Mouse (Mus musculus): ENCODE data around the gene Hadha. TPM values are rescaled to one million over a fixed set of nuclear protein-coding genes. Genes with fewer than 3 reads are reported as not detected.

Hadha gene
- polyA plus RNA-seq, 1 experiment, result 89.6 TPM

DNA sequence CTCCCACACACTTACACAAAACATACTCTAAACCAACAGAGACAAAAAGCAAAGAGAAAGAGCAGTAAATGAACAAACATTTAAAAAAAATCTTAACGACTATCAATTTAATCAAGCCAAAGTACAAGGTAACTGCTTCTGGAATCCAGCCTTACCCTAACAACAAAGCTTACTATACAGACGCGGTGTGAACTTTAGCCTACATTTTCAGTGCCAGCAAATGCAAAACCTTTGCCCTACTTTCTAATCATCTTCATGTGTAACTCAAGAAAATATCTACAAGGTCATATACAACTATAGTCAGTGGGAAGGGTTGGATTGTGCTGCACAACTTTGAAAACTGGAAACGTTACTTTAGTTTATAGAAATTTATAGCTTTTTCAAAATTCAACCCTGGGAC is 3.0 kb downstream of the Hadha start:
- no peak overlapping the region for H3K4me3 ChIP-seq (replicated peaks; ENCODE audit: insufficient read depth, low read depth, low read length)
- no peaks in the 10 kb centered on the region; the same call in 1 of the 2 replicates for H3K4me1 ChIP-seq (ENCODE audit: control insufficient read depth, insufficient read depth, low read length)
- WGBS, result 53% methylated on average over 4 of the region's 4 CpGs
- H3K27ac ChIP-seq (ENCODE audit: insufficient read depth, low read length), result no peak overlapping the region
- no peak for TF ChIP-seq POLR2A (IDR thresholded peaks at IDR 0.05; ENCODE audit: borderline replicate concordance, insufficient read depth, low read length)
- no peak for TF ChIP-seq CTCF (IDR thresholded peaks at IDR 0.05; ENCODE audit: borderline replicate concordance, insufficient read depth, low read depth, low read length)
- DNase-seq, result no peak
- H3K27me3 ChIP-seq (ENCODE audit: control insufficient read depth, insufficient read depth, low read length), result no peaks in the 10 kb centered on the region

DNA sequence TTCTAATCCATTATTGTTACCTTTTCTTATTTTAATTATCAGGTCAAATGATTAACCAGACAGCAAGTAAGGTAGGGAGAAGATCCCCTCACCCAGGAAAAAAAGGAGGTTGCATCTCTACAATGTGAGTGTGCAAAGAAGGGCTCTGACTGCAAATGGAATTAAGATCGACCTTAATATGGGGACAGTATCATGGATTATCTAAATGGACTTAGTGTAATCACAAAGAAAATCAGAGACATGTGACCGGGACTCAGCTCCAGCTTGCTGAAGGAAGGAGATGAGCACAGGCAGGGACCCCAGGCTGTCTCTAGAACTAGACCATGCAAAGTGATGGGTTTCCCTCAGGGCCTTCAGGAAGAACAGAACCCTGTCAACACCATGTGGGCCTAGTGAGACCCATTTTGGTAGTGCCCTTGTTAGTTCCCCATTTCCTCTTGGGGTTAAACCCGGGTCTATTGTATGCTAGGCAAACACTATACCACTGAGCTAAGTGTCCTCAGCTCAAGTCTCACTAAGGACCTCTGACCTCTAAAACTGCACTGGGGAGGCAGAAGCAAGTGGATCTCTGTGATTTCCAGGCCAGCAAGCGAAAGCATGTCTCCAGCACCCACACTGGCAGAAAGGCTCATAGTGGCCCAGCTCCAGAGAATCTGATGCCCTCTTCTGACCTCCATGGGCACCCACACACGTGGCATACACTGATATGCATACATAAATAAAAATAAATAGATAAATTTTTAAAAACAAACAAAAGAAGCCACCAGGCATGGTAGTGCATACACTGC is 6.6 kb downstream of the Hadha start:
- Histone ChIP-seq H3K4me1 (ENCODE audit: control insufficient read depth, insufficient read depth, low read length) (no peaks in the 10 kb centered on the region), H3K27me3 (ENCODE audit: control insufficient read depth, insufficient read depth, low read length) (no peaks in the 10 kb centered on the region), H3K27ac (ENCODE audit: insufficient read depth, low read length) (no peak overlapping the region), H3K4me3 (replicated peaks; ENCODE audit: insufficient read depth, low read depth, low read length) (no peak overlapping the region)
- DNase-seq, result no peak
- TF ChIP-seq CTCF (IDR thresholded peaks at IDR 0.05; ENCODE audit: borderline replicate concordance, insufficient read depth, low read depth, low read length) (no peak), POLR2A (IDR thresholded peaks at IDR 0.05; ENCODE audit: borderline replicate concordance, insufficient read depth, low read length) (no peak)
- 86% methylated on average over 5 of the region's 5 CpGs for WGBS

DNA sequence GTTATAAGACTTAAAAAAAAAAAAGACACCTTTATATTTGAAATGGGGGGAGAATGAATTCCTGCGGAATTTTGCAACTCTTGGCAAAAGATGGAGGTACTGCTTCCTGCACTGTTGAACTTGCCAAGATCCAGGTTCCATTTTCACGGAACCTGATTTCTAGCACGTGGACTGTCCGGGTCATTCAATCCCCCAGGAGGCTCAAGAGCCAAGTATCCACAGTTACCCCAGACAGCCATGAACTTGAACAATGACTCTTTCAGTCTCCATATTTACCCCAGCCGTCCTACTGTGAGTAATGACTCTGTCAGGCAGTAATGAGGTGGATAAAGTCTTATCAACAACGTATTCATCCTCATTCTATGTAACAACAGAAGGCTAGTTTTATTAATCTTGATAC is 8.4 kb downstream of the Hadha start:
- no peak overlapping the region for H3K4me3 ChIP-seq (replicated peaks; ENCODE audit: insufficient read depth, low read depth, low read length)
- 44% methylated on average over 6 of the region's 6 CpGs for WGBS
- no peaks in the 10 kb centered on the region for H3K27me3 ChIP-seq (ENCODE audit: control insufficient read depth, insufficient read depth, low read length)
- TF ChIP-seq CTCF (IDR thresholded peaks at IDR 0.05; ENCODE audit: borderline replicate concordance, insufficient read depth, low read depth, low read length) (no peak), POLR2A (IDR thresholded peaks at IDR 0.05; ENCODE audit: borderline replicate concordance, insufficient read depth, low read length) (no peak)
- no peak for DNase-seq
- H3K4me1 ChIP-seq (ENCODE audit: control insufficient read depth, insufficient read depth, low read length), result no peaks in the 10 kb centered on the region
- H3K27ac ChIP-seq (ENCODE audit: insufficient read depth, low read length), result no peak overlapping the region

DNA sequence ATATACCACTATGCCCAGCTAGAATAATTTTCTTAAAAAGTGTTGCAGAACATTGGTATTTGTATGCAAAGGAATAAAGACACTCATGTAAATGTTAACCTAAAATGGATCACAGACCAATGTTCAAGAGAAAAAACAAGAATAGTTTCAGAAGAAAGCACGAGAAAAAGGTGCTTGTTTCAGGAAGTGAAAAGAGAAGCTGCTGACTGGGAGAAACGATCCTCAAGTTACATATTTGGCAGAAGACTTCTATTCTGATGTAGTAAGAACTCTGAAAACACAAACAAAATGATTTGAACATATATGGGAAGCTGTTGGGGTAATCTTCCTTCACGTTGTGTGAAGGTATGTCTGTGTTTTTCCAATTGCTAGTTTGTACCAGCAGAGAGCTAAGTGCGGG is 16.8 kb downstream of the Hadha start:
- 88% methylated on average over 4 of the region's 4 CpGs for WGBS
- Histone ChIP-seq H3K27ac (ENCODE audit: insufficient read depth, low read length) (no peak overlapping the region), H3K27me3 (ENCODE audit: control insufficient read depth, insufficient read depth, low read length) (no peaks in the 10 kb centered on the region), H3K4me3 (replicated peaks; ENCODE audit: insufficient read depth, low read depth, low read length) (no peak overlapping the region), H3K4me1 (ENCODE audit: control insufficient read depth, insufficient read depth, low read length) (no peaks in the 10 kb centered on the region)
- DNase-seq, result no peak
- no peak for TF ChIP-seq POLR2A (IDR thresholded peaks at IDR 0.05; ENCODE audit: borderline replicate concordance, insufficient read depth, low read length)
- TF ChIP-seq CTCF (IDR thresholded peaks at IDR 0.05; ENCODE audit: borderline replicate concordance, insufficient read depth, low read depth, low read length), result no peak

DNA sequence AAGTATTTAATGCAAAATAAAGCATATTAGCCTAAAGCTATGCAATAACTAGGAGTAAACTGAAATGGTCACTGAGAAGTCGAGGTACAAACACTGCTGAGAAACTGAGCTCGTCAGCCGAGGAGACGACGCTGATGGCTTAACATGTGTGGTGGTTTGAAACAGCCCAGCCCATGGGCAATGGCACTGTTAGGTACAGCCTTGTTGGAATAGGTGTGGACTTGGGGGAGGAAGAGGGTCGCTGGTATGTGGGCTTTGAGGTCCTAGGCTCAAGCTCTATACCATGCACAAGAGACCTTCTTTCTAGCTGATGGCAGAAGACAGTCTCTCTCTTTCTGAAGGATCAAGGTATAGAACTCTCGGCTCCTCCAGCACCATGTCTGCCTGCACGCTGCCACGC is 17.7 kb downstream of the Hadha start:
- WGBS, result 91% methylated on average over 9 of the region's 9 CpGs
- Histone ChIP-seq H3K4me3 (replicated peaks; ENCODE audit: insufficient read depth, low read depth, low read length) (no peak overlapping the region), H3K27me3 (ENCODE audit: control insufficient read depth, insufficient read depth, low read length) (no peaks in the 10 kb centered on the region), H3K4me1 (ENCODE audit: control insufficient read depth, insufficient read depth, low read length) (no peaks in the 10 kb centered on the region), H3K27ac (ENCODE audit: insufficient read depth, low read length) (no peak overlapping the region)
- no peak for TF ChIP-seq CTCF (IDR thresholded peaks at IDR 0.05; ENCODE audit: borderline replicate concordance, insufficient read depth, low read depth, low read length)
- TF ChIP-seq POLR2A (IDR thresholded peaks at IDR 0.05; ENCODE audit: borderline replicate concordance, insufficient read depth, low read length), result no peak
- no peak for DNase-seq

DNA sequence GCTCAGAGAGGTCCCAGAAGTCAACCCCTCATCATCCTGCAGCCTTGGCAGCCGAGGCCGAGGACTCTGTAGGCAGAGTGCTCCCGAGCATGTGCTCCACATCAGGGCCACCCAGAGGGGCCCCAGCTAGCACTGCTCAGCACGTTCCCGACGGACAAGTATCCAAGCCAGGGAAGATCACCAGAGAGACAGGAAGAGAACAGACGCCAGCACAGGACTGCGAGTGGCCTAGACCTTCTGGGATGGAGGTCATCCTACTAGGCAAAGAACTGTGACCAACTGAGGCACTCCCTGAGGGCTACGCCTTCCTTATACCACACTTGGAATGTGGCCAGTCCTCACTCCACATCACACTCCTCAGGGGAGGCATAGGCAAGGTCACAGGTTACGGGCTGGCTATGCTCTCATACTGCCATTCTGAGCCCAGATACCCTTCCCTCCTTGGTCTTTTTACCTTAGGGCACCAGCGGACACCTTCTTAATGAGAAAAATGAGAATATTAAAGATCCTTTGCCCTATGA is 19.2 kb downstream of the Hadha start:
- Histone ChIP-seq H3K4me3 (replicated peaks; ENCODE audit: insufficient read depth, low read depth, low read length) (no peak overlapping the region), H3K27ac (ENCODE audit: insufficient read depth, low read length) (no peak overlapping the region), H3K4me1 (ENCODE audit: control insufficient read depth, insufficient read depth, low read length) (no peaks in the 10 kb centered on the region), H3K27me3 (ENCODE audit: control insufficient read depth, insufficient read depth, low read length) (no peaks in the 10 kb centered on the region)
- WGBS, result 85% methylated on average over 11 of the region's 11 CpGs
- DNase-seq, result no peak
- TF ChIP-seq CTCF (IDR thresholded peaks at IDR 0.05; ENCODE audit: borderline replicate concordance, insufficient read depth, low read depth, low read length), result no peak
- no peak for TF ChIP-seq POLR2A (IDR thresholded peaks at IDR 0.05; ENCODE audit: borderline replicate concordance, insufficient read depth, low read length)

DNA sequence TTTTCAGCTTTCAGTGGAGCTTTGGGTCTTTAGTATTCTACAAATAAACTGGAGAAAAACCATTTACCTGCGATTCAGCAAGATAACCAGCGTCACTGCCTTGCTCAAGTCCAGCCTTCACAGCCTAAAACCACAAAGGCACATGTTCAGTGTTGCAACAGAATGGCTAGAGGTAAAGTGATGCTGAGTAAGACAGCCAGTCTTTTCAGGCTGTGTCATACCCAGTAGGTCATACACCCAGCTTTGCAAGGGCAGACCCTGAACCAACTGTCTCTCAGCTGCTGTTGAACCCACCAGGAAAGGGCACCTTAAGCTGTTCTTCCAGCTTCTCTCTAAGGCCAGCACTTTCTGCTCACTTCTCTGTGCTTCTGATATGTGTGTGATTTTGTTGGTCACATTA is 22.8 kb downstream of the Hadha start:
- H3K27ac ChIP-seq (ENCODE audit: insufficient read depth, low read length), result no peak overlapping the region
- 97% methylated on average over 2 of the region's 2 CpGs for WGBS
- no peak for TF ChIP-seq CTCF (IDR thresholded peaks at IDR 0.05; ENCODE audit: borderline replicate concordance, insufficient read depth, low read depth, low read length)
- no peak for TF ChIP-seq POLR2A (IDR thresholded peaks at IDR 0.05; ENCODE audit: borderline replicate concordance, insufficient read depth, low read length)
- no peak overlapping the region for H3K4me3 ChIP-seq (replicated peaks; ENCODE audit: insufficient read depth, low read depth, low read length)
- no peak for DNase-seq
- no peaks in the 10 kb centered on the region for H3K4me1 ChIP-seq (ENCODE audit: control insufficient read depth, insufficient read depth, low read length)
- H3K27me3 ChIP-seq (ENCODE audit: control insufficient read depth, insufficient read depth, low read length), result no peaks in the 10 kb centered on the region

DNA sequence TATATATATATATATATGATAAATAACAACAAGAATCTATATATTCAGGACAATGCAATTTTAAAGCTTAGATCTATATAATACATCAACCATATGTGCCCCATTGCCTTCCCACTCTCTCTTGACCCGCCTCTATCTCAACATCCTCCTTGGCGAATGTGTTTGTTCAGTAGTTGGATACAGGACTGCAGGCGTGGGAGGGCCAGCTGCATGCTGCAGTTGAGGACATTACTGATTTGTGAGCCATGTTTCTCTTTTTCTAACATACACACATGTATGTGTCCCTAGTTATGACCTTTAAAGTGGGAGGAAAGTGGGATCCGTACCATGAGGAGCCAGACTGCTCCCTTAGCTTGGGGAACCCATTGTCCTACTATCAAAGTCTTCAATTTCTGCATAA is 23.7 kb downstream of the Hadha start:
- DNase-seq, result no peak
- no peaks in the 10 kb centered on the region for H3K4me1 ChIP-seq (ENCODE audit: control insufficient read depth, insufficient read depth, low read length)
- H3K4me3 ChIP-seq (replicated peaks; ENCODE audit: insufficient read depth, low read depth, low read length), result no peak overlapping the region
- H3K27me3 ChIP-seq (ENCODE audit: control insufficient read depth, insufficient read depth, low read length), result no peaks in the 10 kb centered on the region
- TF ChIP-seq POLR2A (IDR thresholded peaks at IDR 0.05; ENCODE audit: borderline replicate concordance, insufficient read depth, low read length) (no peak), CTCF (IDR thresholded peaks at IDR 0.05; ENCODE audit: borderline replicate concordance, insufficient read depth, low read depth, low read length) (no peak)
- 94% methylated on average over 4 of the region's 4 CpGs for WGBS
- H3K27ac ChIP-seq (ENCODE audit: insufficient read depth, low read length), result no peak overlapping the region
